Mouse (Mus musculus) heart, adult 2 months (tissue): ENCODE measurements around the gene 5730480H06Rik.

Source experiments
- CTCF ChIP-seq: fragments of 200-600 bp; IDR thresholded peaks from 2 replicates; pipeline ENCODE4 v1.8.1; 2022; ENCODE audit warnings: antibody characterized with exemption, mild to moderate bottlenecking, moderate library complexity
- POLR2A ChIP-seq: fragments of 200-500 bp; IDR thresholded peaks from 2 replicates; pipeline ENCODE4 v1.6.1; 2011; ENCODE audit warnings: mild to moderate bottlenecking, low read depth, low read length, control low read depth; ENCODE audit not compliant: insufficient read depth

- TF ChIP-seq CTCF (no peak), POLR2A (no peak)
Observed at GRCm38 (mm10) chr5:48330817-48331216, 3.1 kb downstream of the 5730480H06Rik start.
